Comparison of ENCODE assay signal across 8 mouse cellular contexts in the genomic region with DNA sequence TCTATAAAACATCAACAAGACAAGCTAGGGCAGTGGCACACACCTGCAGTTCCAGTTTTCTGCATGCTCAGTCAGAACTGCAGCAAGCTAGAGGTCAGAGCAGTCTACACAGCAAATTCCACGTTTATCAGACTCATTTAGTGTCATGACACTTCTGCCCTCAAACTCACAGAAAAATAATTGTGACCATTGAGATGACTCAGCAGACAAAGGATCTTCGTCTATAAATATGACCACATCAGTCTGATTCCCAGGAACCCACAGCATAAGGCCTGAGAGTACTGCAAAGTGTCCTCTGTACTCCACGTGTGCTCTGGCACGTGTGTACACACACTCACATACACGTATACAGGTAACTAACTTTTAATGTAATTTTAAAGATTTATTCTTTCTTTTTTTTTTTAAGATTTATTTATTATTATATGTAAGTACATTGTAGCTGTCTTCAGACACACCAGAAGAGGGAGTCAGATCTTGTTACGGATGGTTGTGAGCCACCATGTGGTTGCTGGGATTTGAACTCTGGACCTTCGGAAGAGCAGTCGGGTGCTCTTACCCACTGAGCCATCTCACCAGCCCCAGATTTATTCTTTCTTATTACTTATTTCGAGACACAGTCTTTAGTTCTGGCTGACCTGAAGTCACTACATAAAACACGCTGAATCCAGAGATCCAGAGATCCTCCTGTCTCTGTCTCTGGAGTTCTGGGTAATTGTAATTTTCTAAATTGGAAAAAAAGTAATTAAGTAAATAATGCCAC. TPM values are rescaled to one million over a fixed set of nuclear protein-coding genes. Genes with fewer than 3 reads are reported as not detected.
A peak's percentile ranks its signal among the peaks of the same experiment; 100 is the strongest.
DNase-seq lines count a peak whose midpoint lies in the region; ATAC-seq lines count a peak whose summit lies in the region.

No protein-coding gene starts in this region.

- DNase-seq in heart, adult 8-10 months (ENCODE audit: low spot score): no peak
- DNase-seq in MN1 (ENCODE audit: low spot score): peak; percentile 35
- DNase-seq in midbrain, embryonic 11.5 days (ENCODE audit: low spot score, missing footprints): no peak
- no peak for DNase-seq in adrenal gland, postnatal 36 days
- DNase-seq in urinary bladder, adult 2 months (ENCODE audit: low spot score): no peak
- DNase-seq in gastrocnemius, adult 8-10 months (ENCODE audit: low spot score in 2 of 2): no peak

- peaks cover 28% of the 10 kb centered on the region for H3K36me3 ChIP-seq in heart, embryonic 15.5 days
- H3K36me3 ChIP-seq in hindbrain, embryonic 12.5 days: peaks cover 27% of the 10 kb centered on the region
- peaks cover 12% of the 10 kb centered on the region; the same call in 1 of the 2 replicates for H3K36me3 ChIP-seq in midbrain, embryonic 11.5 days (ENCODE audit: control insufficient read depth, insufficient read depth, low read length)

- peaks cover 13% of the 10 kb centered on the region for H3K27me3 ChIP-seq in heart, embryonic 15.5 days
- H3K27me3 ChIP-seq in hindbrain, embryonic 12.5 days: peaks cover 10% of the 10 kb centered on the region; the same call in 1 of the 2 replicates
- no peaks in the 10 kb centered on the region for H3K27me3 ChIP-seq in midbrain, embryonic 11.5 days (ENCODE audit: control insufficient read depth, insufficient read depth, low read length)

- H3K9me3 ChIP-seq in heart, embryonic 15.5 days (replicated peaks): no peaks in the 10 kb centered on the region
- H3K9me3 ChIP-seq in hindbrain, embryonic 12.5 days (replicated peaks): no peaks in the 10 kb centered on the region
- no peaks in the 10 kb centered on the region for H3K9me3 ChIP-seq in midbrain, embryonic 11.5 days (ENCODE audit: control insufficient read depth, low read length)

- peaks cover 11% of the 10 kb centered on the region for H3K4me1 ChIP-seq in heart, embryonic 15.5 days (replicated peaks)
- peaks cover 11% of the 10 kb centered on the region for H3K4me1 ChIP-seq in hindbrain, embryonic 12.5 days
- H3K4me1 ChIP-seq in midbrain, embryonic 11.5 days (ENCODE audit: control insufficient read depth, insufficient read depth, low read length): peaks cover 5% of the 10 kb centered on the region

- peak overlapping the region; percentile 76 for H3K4me2 ChIP-seq in heart, embryonic 15.5 days
- peak overlapping the region; percentile 70 for H3K4me2 ChIP-seq in hindbrain, embryonic 12.5 days (replicated peaks)
- peak overlapping the region; percentile 89 for H3K4me2 ChIP-seq in midbrain, embryonic 11.5 days

- no peak for ATAC-seq in heart, embryonic 15.5 days (replicated peaks; ENCODE audit: insufficient number of reproducible peaks, insufficient read depth, low FRiP score, low read depth)
- ATAC-seq in hindbrain, embryonic 12.5 days (ENCODE audit: low FRiP score): peak; percentile 54
- peak; percentile 31 for ATAC-seq in midbrain, embryonic 11.5 days (ENCODE audit: low FRiP score)

- WGBS in heart, embryonic 15.5 days: 77% methylated on average over 10 of the region's 10 CpGs
- 84% methylated on average over 10 of the region's 10 CpGs for WGBS in hindbrain, embryonic 12.5 days
- WGBS in midbrain, embryonic 11.5 days: 83% methylated on average over 9 of the region's 10 CpGs

- no peak overlapping the region for H3K9ac ChIP-seq in heart, embryonic 15.5 days
- H3K9ac ChIP-seq in hindbrain, embryonic 12.5 days: no peak overlapping the region
- no peak overlapping the region for H3K9ac ChIP-seq in midbrain, embryonic 11.5 days (ENCODE audit: low read length)

- peak overlapping the region; percentile 74; the same call in 1 of the 2 replicates for H3K27ac ChIP-seq in heart, embryonic 15.5 days
- H3K27ac ChIP-seq in hindbrain, embryonic 12.5 days: no peak overlapping the region
- no peak overlapping the region for H3K27ac ChIP-seq in midbrain, embryonic 11.5 days (ENCODE audit: low read depth, low read length)

- peak overlapping the region; percentile 72 for H3K4me3 ChIP-seq in heart, embryonic 15.5 days
- peak overlapping the region; percentile 82 for H3K4me3 ChIP-seq in hindbrain, embryonic 12.5 days
- peak overlapping the region; percentile 87 for H3K4me3 ChIP-seq in midbrain, embryonic 11.5 days (ENCODE audit: low read depth, low read length)

RNA-seq across cellular contexts. Expression of a gene that starts 0.6 kb away (rescaled TPM):
- 41.0 and 45.6 TPM in 2 replicates for polyA plus RNA-seq in heart, embryonic 15.5 days (2015; fragmentation: Nextera tagmentation; extraction: Ambion mirVana)
- total RNA-seq in heart, adult 8-10 months (2022): 10 to 100 TPM; 18.4 to 23.2 (median 21.9) TPM
- polyA plus RNA-seq in hindbrain, embryonic 12.5 days (2016; fragmentation: Nextera tagmentation; extraction: Ambion mirVana): 85.6 and 94.3 TPM in 2 replicates
- polyA plus RNA-seq in midbrain, embryonic 11.5 days (2014; fragmentation: Nextera tagmentation; extraction: Ambion mirVana): 73.1 and 77.8 TPM in 2 replicates
- 10 to 100 TPM; 46.9 to 61.4 TPM for total RNA-seq in adrenal gland, postnatal 36 days (2021)
- polyA plus RNA-seq in urinary bladder, adult 2 months (2012; rRNA removed): 70.7 and 77.4 TPM in 2 replicates
- 1 to 10 TPM; 5.9 to 9.7 (median 7.9) TPM for total RNA-seq in gastrocnemius, adult 8-10 months (2022)

RNA-seq across cellular contexts. Expression of a gene that starts 5.5 kb away (rescaled TPM):
- not detected in 2 replicates for polyA plus RNA-seq in heart, embryonic 15.5 days (2015; fragmentation: Nextera tagmentation; extraction: Ambion mirVana)
- total RNA-seq in heart, adult 8-10 months (2022): not detected
- not detected in 2 replicates for polyA plus RNA-seq in hindbrain, embryonic 12.5 days (2016; fragmentation: Nextera tagmentation; extraction: Ambion mirVana)
- not detected in 2 replicates for polyA plus RNA-seq in midbrain, embryonic 11.5 days (2014; fragmentation: Nextera tagmentation; extraction: Ambion mirVana)
- not detected for total RNA-seq in adrenal gland, postnatal 36 days (2021)
- not detected in 2 replicates for polyA plus RNA-seq in urinary bladder, adult 2 months (2012; rRNA removed)
- total RNA-seq in gastrocnemius, adult 8-10 months (2022): not detected

RNA-seq across cellular contexts. Expression of a gene that starts 6.3 kb away (rescaled TPM):
- not detected in 2 replicates for polyA plus RNA-seq in heart, embryonic 15.5 days (2015; fragmentation: Nextera tagmentation; extraction: Ambion mirVana)
- total RNA-seq in heart, adult 8-10 months (2022): 1 to 10 TPM in 3 of 4 experiments, under 1 TPM in 1; 0.90 to 3.5 (median 2.2) TPM
- polyA plus RNA-seq in hindbrain, embryonic 12.5 days (2016; fragmentation: Nextera tagmentation; extraction: Ambion mirVana): not detected in 2 replicates
- not detected in 2 replicates for polyA plus RNA-seq in midbrain, embryonic 11.5 days (2014; fragmentation: Nextera tagmentation; extraction: Ambion mirVana)
- under 1 TPM in 1 of 2 experiments, not detected in 1; 0.72 TPM for total RNA-seq in adrenal gland, postnatal 36 days (2021)
- 0.04 and 0.11 TPM in 2 replicates for polyA plus RNA-seq in urinary bladder, adult 2 months (2012; rRNA removed)
- not detected for total RNA-seq in gastrocnemius, adult 8-10 months (2022)

RNA-seq across cellular contexts. Expression of a gene that starts 20.9 kb away (rescaled TPM):
- polyA plus RNA-seq in heart, embryonic 15.5 days (2015; fragmentation: Nextera tagmentation; extraction: Ambion mirVana): 96.3 and 113 TPM in 2 replicates
- total RNA-seq in heart, adult 8-10 months (2022): 10 to 100 TPM; 42.0 to 48.4 (median 43.4) TPM
- 194 and 197 TPM in 2 replicates for polyA plus RNA-seq in hindbrain, embryonic 12.5 days (2016; fragmentation: Nextera tagmentation; extraction: Ambion mirVana)
- 170 and 173 TPM in 2 replicates for polyA plus RNA-seq in midbrain, embryonic 11.5 days (2014; fragmentation: Nextera tagmentation; extraction: Ambion mirVana)
- total RNA-seq in adrenal gland, postnatal 36 days (2021): 10 to 100 TPM; 59.4 to 61.3 TPM
- 75.1 TPM in 2 replicates for polyA plus RNA-seq in urinary bladder, adult 2 months (2012; rRNA removed)
- 10 to 100 TPM; 17.6 to 20.9 (median 19.1) TPM for total RNA-seq in gastrocnemius, adult 8-10 months (2022)

RNA-seq across cellular contexts. Expression of a gene that starts 29.5 kb away (rescaled TPM):
- polyA plus RNA-seq in heart, embryonic 15.5 days (2015; fragmentation: Nextera tagmentation; extraction: Ambion mirVana): 0.20 and 0.27 TPM in 2 replicates
- not detected for total RNA-seq in heart, adult 8-10 months (2022)
- not detected in 2 replicates for polyA plus RNA-seq in hindbrain, embryonic 12.5 days (2016; fragmentation: Nextera tagmentation; extraction: Ambion mirVana)
- polyA plus RNA-seq in midbrain, embryonic 11.5 days (2014; fragmentation: Nextera tagmentation; extraction: Ambion mirVana): not detected in 2 replicates
- not detected for total RNA-seq in adrenal gland, postnatal 36 days (2021)
- 0.23 and 0.24 TPM in 2 replicates for polyA plus RNA-seq in urinary bladder, adult 2 months (2012; rRNA removed)
- not detected for total RNA-seq in gastrocnemius, adult 8-10 months (2022)
